Mouse (Mus musculus): ENCODE data around the gene Gm5134. TPM values are rescaled to one million over a fixed set of nuclear protein-coding genes. Genes with fewer than 3 reads are reported as not detected.

Gene Gm5134
- polyA plus RNA-seq, 1 experiment from 2014 or later: not detected

Small RNAs within 50 kb of the gene (microRNA-seq; reads per million reads assigned to microRNA genes)
- not detected for gene Mir6409

Other genes starting within 250 kb of the Gm5134 start
- 37.2 and 42.4 TPM in 2 replicates for gene Cabin1, start 190.2 kb upstream of the Gm5134 start, polyA plus RNA-seq (2016; fragmentation: Nextera tagmentation; extraction: Ambion mirVana)
- 91.8 and 95.6 TPM in 2 replicates for gene Ddt, start 181.1 kb upstream of the Gm5134 start, polyA plus RNA-seq (2016; fragmentation: Nextera tagmentation; extraction: Ambion mirVana)
- gene Gm20441, start 173.6 kb upstream of the Gm5134 start, polyA plus RNA-seq (2016; fragmentation: Nextera tagmentation; extraction: Ambion mirVana): not detected in 2 replicates
- 1.8 and 2.4 TPM in 2 replicates for gene Gstt3, start 173.1 kb upstream of the Gm5134 start, polyA plus RNA-seq (2016; fragmentation: Nextera tagmentation; extraction: Ambion mirVana)
- gene Gstt1, start 155.9 kb upstream of the Gm5134 start, polyA plus RNA-seq (2016; fragmentation: Nextera tagmentation; extraction: Ambion mirVana): 2.1 and 4.2 TPM in 2 replicates
- not detected in 2 replicates for gene Gstt4, start 132.0 kb upstream of the Gm5134 start, polyA plus RNA-seq (2016; fragmentation: Nextera tagmentation; extraction: Ambion mirVana)
- gene Gstt2, start 117.1 kb upstream of the Gm5134 start, polyA plus RNA-seq (2016; fragmentation: Nextera tagmentation; extraction: Ambion mirVana): 8.4 and 8.9 TPM in 2 replicates
- gene Mif, start 94.3 kb upstream of the Gm5134 start, polyA plus RNA-seq (2016; fragmentation: Nextera tagmentation; extraction: Ambion mirVana): 1,568 and 1,704 TPM in 2 replicates
- gene Derl3, start 61.1 kb upstream of the Gm5134 start, polyA plus RNA-seq (2016; fragmentation: Nextera tagmentation; extraction: Ambion mirVana): 2.7 TPM in 2 replicates
- gene Smarcb1, start 32.9 kb upstream of the Gm5134 start, polyA plus RNA-seq (2016; fragmentation: Nextera tagmentation; extraction: Ambion mirVana): 282 and 298 TPM in 2 replicates
- gene Chchd10, start 21.4 kb upstream of the Gm5134 start, polyA plus RNA-seq (2016; fragmentation: Nextera tagmentation; extraction: Ambion mirVana): 20.2 and 20.6 TPM in 2 replicates
- gene Mmp11, start 18.0 kb upstream of the Gm5134 start, polyA plus RNA-seq (2016; fragmentation: Nextera tagmentation; extraction: Ambion mirVana): 45.4 and 51.2 TPM in 2 replicates
- 2.4 and 2.5 TPM in 2 replicates for gene Gm867, start 13.8 kb upstream of the Gm5134 start, polyA plus RNA-seq (2016; fragmentation: Nextera tagmentation; extraction: Ambion mirVana)
- gene Vpreb3, start 11.5 kb upstream of the Gm5134 start, polyA plus RNA-seq (2016; fragmentation: Nextera tagmentation; extraction: Ambion mirVana): 0.44 and 0.46 TPM in 2 replicates
- gene Zfp280b, start 78.1 kb downstream of the Gm5134 start, polyA plus RNA-seq (2016; fragmentation: Nextera tagmentation; extraction: Ambion mirVana): 17.6 and 19.5 TPM in 2 replicates
- gene Slc5a4b, start 156.4 kb downstream of the Gm5134 start, polyA plus RNA-seq (2016; fragmentation: Nextera tagmentation; extraction: Ambion mirVana): not detected in 2 replicates
- not detected in 2 replicates for gene Slc5a4a, start 192.9 kb downstream of the Gm5134 start, polyA plus RNA-seq (2016; fragmentation: Nextera tagmentation; extraction: Ambion mirVana)

Measured in neural tube, embryonic 12.5 days (tissue).